Mouse (Mus musculus) CH12.LX (cell line): ENCODE measurements around the gene Ezr. TPM values are rescaled to one million over a fixed set of nuclear protein-coding genes. Genes with fewer than 3 reads are reported as not detected.
"Not testable (repeated sequence)": the region's sequence is repeated elsewhere in the genome, so short reads cannot be mapped to it uniquely, and the experiment has no call there.

Experiments
- DNase-seq: peaks from one replicate; pipeline ENCODE4 v3.0.0-alpha.2; 2013; ENCODE audit errors: extremely low read depth
- H3K27ac ChIP-seq: 2 replicates; pipeline ENCODE4 v1.5.1; 2012; ENCODE audit warnings: low read depth, mild to moderate bottlenecking, control low read depth, moderate library complexity; ENCODE audit not compliant: insufficient read depth
- H3K27me3 ChIP-seq: replicated peaks from 2 replicates; pipeline ENCODE3; 2012; ENCODE audit warnings: inconsistent platforms
- H3K36me3 ChIP-seq, 2 experiments: replicated peaks in 1 of 2; 2 replicates each; pipeline versions ENCODE3 to v1.6.1; 2012; ENCODE audit warnings: inconsistent platforms in 1 of 2, low read length in 1 of 2, mild to moderate bottlenecking in 1 of 2, mixed read lengths in 1 of 2, moderate library complexity in 1 of 2; ENCODE audit not compliant: control insufficient read depth in 1 of 2, insufficient read depth in 1 of 2
- H3K4me1 ChIP-seq, 2 experiments: 2 replicates each; pipeline ENCODE4 v1.6.1; 2012; ENCODE audit warnings: inconsistent platforms in 1 of 2, moderate library complexity in 1 of 2; ENCODE audit not compliant: insufficient read depth in 2 of 2, control insufficient read depth in 1 of 2
- H3K4me2 ChIP-seq: 2 replicates; pipeline ENCODE4 v1.6.1; 2012; ENCODE audit warnings: low read depth, mild to moderate bottlenecking, control low read depth; ENCODE audit not compliant: poor library complexity, insufficient read depth, severe bottlenecking
- H3K4me3 ChIP-seq, 3 experiments: fragments of 150-350 bp in 1 of 3; sonication (generic) in 1 of 3; replicated peaks in 1 of 3; 2 replicates each; pipeline versions ENCODE3 to v1.5.1; 2011 to 2012; ENCODE audit warnings: low read depth in 2 of 3, low read length in 2 of 3, mild to moderate bottlenecking in 2 of 3, moderate library complexity in 2 of 3, control low read depth in 1 of 3, improper control_type of control experiment in 1 of 3, inconsistent platforms in 1 of 3, mixed read lengths in 1 of 3; ENCODE audit not compliant: poor library complexity in 1 of 3
- H3K79me2 ChIP-seq: replicated peaks from 2 replicates; pipeline ENCODE4 v1.6.1; 2012; ENCODE audit warnings: mild to moderate bottlenecking, moderate library complexity; ENCODE audit not compliant: control insufficient read depth, poor library complexity, insufficient read depth, severe bottlenecking; ENCODE audit errors: extremely low read depth
- H3K9ac ChIP-seq: 2 replicates; pipeline ENCODE4 v1.6.1; 2012; ENCODE audit warnings: low read depth, mild to moderate bottlenecking, control low read depth, moderate library complexity; ENCODE audit not compliant: insufficient read depth
- H3K9me3 ChIP-seq: replicated peaks from 2 replicates; pipeline ENCODE3; 2012; ENCODE audit warnings: low read length, inconsistent platforms, mixed read lengths
- dilution Hi-C: fragments of 300-500 bp; cut with MboI; formaldehyde crosslinking; loops from 2 replicates; pipeline ENCODE4 v1.14.3; 2020; ENCODE audit warnings: low sequenced_read_pairs; ENCODE audit not compliant: extremely low pct_unique_long_range_greater_than_20kb, extremely low pct_ligation_motif_present
- in situ Hi-C: fragments of 300-500 bp; cut with MboI; formaldehyde crosslinking; loops from 3 replicates; pipeline ENCODE4 v1.14.3; 2019; ENCODE audit warnings: low sequenced_read_pairs, low pct_ligation_motif_present, low pct_unique_long_range_greater_than_20kb, mixed read lengths
- polyA plus RNA-seq: library from polyadenylated mRNA; unstranded; fragments of >175 nt; gene quantifications from 2 replicates; pipeline ENCODE4 v1.2.1, GENCODE M21; 2012; ENCODE audit warnings: low read depth; ENCODE audit not compliant: insufficient read length
- total RNA-seq, 2 experiments: library from RNA; depleted of rRNA; stranded (reverse); fragments of 300-350 nt in 1 of 2; fragments of >200 nt in 1 of 2; gene quantifications; 2 replicates each; pipeline ENCODE4 v1.2.3; 2012 to 2014

Ezr gene
- total and polyA plus RNA-seq, 3 experiments = 107 to 207 (median 123) TPM

- H3K4me2 ChIP-seq, in situ Hi-C loops, H3K27ac ChIP-seq, H3K9me3 ChIP-seq, H3K79me2 ChIP-seq, H3K9ac ChIP-seq, H3K27me3 ChIP-seq, H3K4me3 ChIP-seq, dilution Hi-C loops, DNase-seq, H3K4me1 ChIP-seq: not testable (repeated sequence)
- peaks cover 8 to 36% of the 10 kb centered on the region in 2 experiments for H3K36me3 ChIP-seq
Measured at GRCm38 (mm10) chr17:6708194-6708593, 74.4 kb downstream of the Ezr start.

GRCm38 (mm10) chr17:6707422-6707821 is 75.2 kb downstream of the Ezr start:
- in situ Hi-C loops, dilution Hi-C loops, H3K79me2 ChIP-seq, H3K4me3 ChIP-seq, H3K9me3 ChIP-seq, DNase-seq, H3K27me3 ChIP-seq, H3K4me1 ChIP-seq, H3K27ac ChIP-seq, H3K9ac ChIP-seq, H3K4me2 ChIP-seq: not testable (repeated sequence)
- peaks cover 8 to 35% of the 10 kb centered on the region in 2 experiments for H3K36me3 ChIP-seq

GRCm38 (mm10) chr17:6706448-6706847 is 76.1 kb downstream of the Ezr start:
- H3K79me2 ChIP-seq, in situ Hi-C loops, H3K4me2 ChIP-seq, dilution Hi-C loops, H3K27me3 ChIP-seq, H3K27ac ChIP-seq, DNase-seq, H3K9ac ChIP-seq, H3K9me3 ChIP-seq, H3K4me3 ChIP-seq, H3K4me1 ChIP-seq: not testable (repeated sequence)
- H3K36me3 ChIP-seq = peaks cover 8 to 30% of the 10 kb centered on the region in 2 experiments

GRCm38 (mm10) chr17:6703381-6704270 is 79.0 kb downstream of the Ezr start:
- DNase-seq, H3K4me2 ChIP-seq, H3K27me3 ChIP-seq, H3K4me3 ChIP-seq, dilution Hi-C loops, H3K79me2 ChIP-seq, H3K27ac ChIP-seq, H3K9me3 ChIP-seq, H3K9ac ChIP-seq, H3K4me1 ChIP-seq, in situ Hi-C loops: not testable (repeated sequence)
- H3K36me3 ChIP-seq = peaks cover 8 to 37% of the 10 kb centered on the region in 2 experiments

GRCm38 (mm10) chr17:6702625-6703221 is 79.9 kb downstream of the Ezr start:
- DNase-seq, in situ Hi-C loops, H3K4me2 ChIP-seq, H3K27ac ChIP-seq, dilution Hi-C loops, H3K9ac ChIP-seq, H3K9me3 ChIP-seq, H3K79me2 ChIP-seq, H3K4me3 ChIP-seq, H3K27me3 ChIP-seq, H3K4me1 ChIP-seq: not testable (repeated sequence)
- H3K36me3 ChIP-seq = peaks cover 6 to 29% of the 10 kb centered on the region in 2 experiments

- H3K27ac ChIP-seq, H3K4me1 ChIP-seq, dilution Hi-C loops, H3K79me2 ChIP-seq, H3K4me3 ChIP-seq, H3K9me3 ChIP-seq, DNase-seq, H3K4me2 ChIP-seq, in situ Hi-C loops, H3K27me3 ChIP-seq, H3K9ac ChIP-seq: not testable (repeated sequence)
- peaks cover 3 to 19% of the 10 kb centered on the region in 2 experiments for H3K36me3 ChIP-seq
Measured at GRCm38 (mm10) chr17:6700077-6700476, 82.5 kb downstream of the Ezr start.
